Mouse (Mus musculus) heart, embryonic 16.5 days (tissue): ENCODE measurements at regions not wholly inside any gene's neighbourhood (a gene's known extent, or its start where the extent isn't known, plus 50 kb on each side); places are given as distances from the start of the nearest gene placed in this dataset.

Source experiments
- ATAC-seq: fragments of 200-750 bp; cut with Nextera tagmentation; replicated peaks from 2 replicates; pipeline ENCODE4 v1.8.0; 2017; ENCODE audit warnings: moderate number of reproducible peaks; ENCODE audit not compliant: insufficient read depth, low FRiP score; ENCODE audit errors: extremely low read depth
- H3K27ac ChIP-seq: fragments of 300-500 bp; sonication (generic); 2 replicates; pipeline ENCODE4 v1.5.1; 2014; ENCODE audit warnings: mild to moderate bottlenecking, low read length, control low read depth, moderate library complexity
- H3K27me3 ChIP-seq: fragments of 300-500 bp; sonication (generic); 2 replicates; pipeline ENCODE4 v1.6.1; 2014; ENCODE audit warnings: low read length, mixed read lengths; ENCODE audit not compliant: control insufficient read depth, insufficient read depth
- H3K36me3 ChIP-seq: fragments of 300-500 bp; sonication (generic); 2 replicates; pipeline ENCODE4 v1.6.1; 2014; ENCODE audit not compliant: control insufficient read depth, insufficient read depth
- H3K4me1 ChIP-seq: fragments of 300-500 bp; sonication (generic); 2 replicates; pipeline ENCODE4 v1.6.1; 2014; ENCODE audit warnings: low read length, mixed read lengths; ENCODE audit not compliant: control insufficient read depth, insufficient read depth
- H3K4me2 ChIP-seq: fragments of 300-500 bp; sonication (generic); 2 replicates; pipeline ENCODE4 v1.6.1; 2014; ENCODE audit warnings: low read depth, mild to moderate bottlenecking, control low read depth, low read length
- H3K4me3 ChIP-seq: fragments of 300-500 bp; sonication (generic); 2 replicates; pipeline ENCODE4 v1.5.1; 2014; ENCODE audit warnings: mild to moderate bottlenecking, control low read depth, low read length
- H3K9ac ChIP-seq: fragments of 300-500 bp; sonication (generic); 2 replicates; pipeline ENCODE4 v1.6.1; 2014; ENCODE audit warnings: low read length, control low read depth
- H3K9me3 ChIP-seq: fragments of 300-500 bp; sonication (generic); replicated peaks from 2 replicates; pipeline ENCODE4 v1.6.1; 2016; ENCODE audit warnings: low read length; ENCODE audit not compliant: control insufficient read depth
- WGBS: fragments of 180-500 bp; shearing (Covaris S2); extraction: QIAGEN DNeasy Blood & Tissue Kit; methylation state at CpG from one replicate; pipeline ENCODE4 v1.1.7; 2014; 5-methylcytosine and 5-hydroxymethylcytosine counted together

GRCm38 (mm10) chr2:178862620-178863019 is 432.3 kb downstream of the Cdh26 start:
- H3K9me3 ChIP-seq, result no peaks in the 10 kb centered on the region
- no peak overlapping the region for H3K9ac ChIP-seq
- H3K27ac ChIP-seq, result no peak overlapping the region
- no peak overlapping the region for H3K4me2 ChIP-seq
- no peaks in the 10 kb centered on the region for H3K4me1 ChIP-seq
- ATAC-seq, result no peak
- no peaks in the 10 kb centered on the region for H3K36me3 ChIP-seq
- H3K4me3 ChIP-seq, result no peak overlapping the region
- H3K27me3 ChIP-seq, result no peaks in the 10 kb centered on the region

- H3K27ac ChIP-seq, result no peak overlapping the region
- H3K27me3 ChIP-seq, result no peaks in the 10 kb centered on the region
- WGBS, result 54% methylated on average over 3 of the region's 3 CpGs
- H3K9me3 ChIP-seq, result no peaks in the 10 kb centered on the region
- H3K9ac ChIP-seq, result no peak overlapping the region
- no peak overlapping the region for H3K4me2 ChIP-seq
- no peak overlapping the region for H3K4me3 ChIP-seq
- H3K36me3 ChIP-seq, result no peaks in the 10 kb centered on the region
- H3K4me1 ChIP-seq, result no peaks in the 10 kb centered on the region
- no peak for ATAC-seq
Observed at GRCm38 (mm10) chr2:178867086-178867485, 436.8 kb downstream of the Cdh26 start.

- no peak for ATAC-seq
- no peaks in the 10 kb centered on the region for H3K36me3 ChIP-seq
- H3K4me3 ChIP-seq, result no peak overlapping the region
- no peak overlapping the region for H3K9ac ChIP-seq
- no peak overlapping the region for H3K4me2 ChIP-seq
- no peaks in the 10 kb centered on the region for H3K27me3 ChIP-seq
- no peak overlapping the region for H3K27ac ChIP-seq
- WGBS, result 80% methylated on average over 3 of the region's 3 CpGs
- H3K4me1 ChIP-seq, result no peaks in the 10 kb centered on the region
- no peaks in the 10 kb centered on the region for H3K9me3 ChIP-seq
Observed at GRCm38 (mm10) chr2:178869160-178869559, 438.8 kb downstream of the Cdh26 start.

- WGBS, result 89% methylated on average over 12 of the region's 12 CpGs
Observed at GRCm38 (mm10) chr2:178878436-178878835, 448.1 kb downstream of the Cdh26 start.

GRCm38 (mm10) chr2:178885686-178886085 is 455.4 kb downstream of the Cdh26 start:
- H3K4me3 ChIP-seq, result no peak overlapping the region
- peaks cover 4% of the 10 kb centered on the region; the same call in 1 of the 2 replicates for H3K4me1 ChIP-seq
- no peaks in the 10 kb centered on the region for H3K9me3 ChIP-seq
- no peak overlapping the region for H3K9ac ChIP-seq
- WGBS, result 40% methylated on average over 5 of the region's 5 CpGs
- no peaks in the 10 kb centered on the region for H3K27me3 ChIP-seq
- H3K4me2 ChIP-seq, result no peak overlapping the region
- no peak for ATAC-seq
- H3K36me3 ChIP-seq, result no peaks in the 10 kb centered on the region
- H3K27ac ChIP-seq, result no peak overlapping the region

More at GRCm38 (mm10) chr2:178878436-178878835, 448.1 kb downstream of the Cdh26 start:
- no peaks in the 10 kb centered on the region for H3K4me1 ChIP-seq
- H3K9me3 ChIP-seq, result no peaks in the 10 kb centered on the region; the same call in 1 of the 2 replicates
- H3K9ac ChIP-seq, result no peak overlapping the region
- H3K27me3 ChIP-seq, result no peaks in the 10 kb centered on the region
- ATAC-seq, result no peak
- H3K4me2 ChIP-seq, result no peak overlapping the region
- H3K4me3 ChIP-seq, result no peak overlapping the region
- no peak overlapping the region for H3K27ac ChIP-seq
- no peaks in the 10 kb centered on the region for H3K36me3 ChIP-seq

- H3K4me2 ChIP-seq, result no peak overlapping the region
- no peak overlapping the region for H3K27ac ChIP-seq
- no peaks in the 10 kb centered on the region for H3K9me3 ChIP-seq
- WGBS, result 48% methylated on average over 6 of the region's 6 CpGs
- no peaks in the 10 kb centered on the region for H3K27me3 ChIP-seq
- peaks cover 4% of the 10 kb centered on the region; the same call in 1 of the 2 replicates for H3K4me1 ChIP-seq
- peak; percentile 45; the same call in 1 of the 2 replicates for ATAC-seq
- no peak overlapping the region for H3K4me3 ChIP-seq
- no peak overlapping the region for H3K9ac ChIP-seq
- H3K36me3 ChIP-seq, result no peaks in the 10 kb centered on the region
Observed at GRCm38 (mm10) chr2:178888704-178889103, 458.4 kb downstream of the Cdh26 start.

GRCm38 (mm10) chr2:178902397-178902796 is 472.1 kb downstream of the Cdh26 start:
- H3K4me2 ChIP-seq, result no peak overlapping the region
- no peaks in the 10 kb centered on the region for H3K9me3 ChIP-seq
- H3K36me3 ChIP-seq, result no peaks in the 10 kb centered on the region
- no peak overlapping the region for H3K9ac ChIP-seq
- no peak overlapping the region for H3K4me3 ChIP-seq
- WGBS, result 64% methylated on average over 5 of the region's 5 CpGs
- ATAC-seq, result no peak
- no peaks in the 10 kb centered on the region for H3K27me3 ChIP-seq
- H3K4me1 ChIP-seq, result no peaks in the 10 kb centered on the region
- no peak overlapping the region for H3K27ac ChIP-seq

- H3K9ac ChIP-seq, result no peak overlapping the region
Observed at GRCm38 (mm10) chr2:178909325-178909724, 479.0 kb downstream of the Cdh26 start.

GRCm38 (mm10) chr2:178911646-178912045 is 481.3 kb downstream of the Cdh26 start:
- H3K27ac ChIP-seq, result no peak overlapping the region
- no peak overlapping the region for H3K9ac ChIP-seq
- H3K4me1 ChIP-seq, result no peaks in the 10 kb centered on the region
- 65% methylated on average over 3 of the region's 3 CpGs for WGBS
- H3K4me2 ChIP-seq, result no peak overlapping the region
- no peak overlapping the region for H3K4me3 ChIP-seq
- H3K9me3 ChIP-seq, result no peaks in the 10 kb centered on the region
- H3K36me3 ChIP-seq, result no peaks in the 10 kb centered on the region
- no peaks in the 10 kb centered on the region for H3K27me3 ChIP-seq
- no peak for ATAC-seq

More at GRCm38 (mm10) chr2:178909325-178909724, 479.0 kb downstream of the Cdh26 start:
- Histone ChIP-seq H3K9me3 (no peaks in the 10 kb centered on the region), H3K4me1 (no peaks in the 10 kb centered on the region), H3K27me3 (no peaks in the 10 kb centered on the region), H3K27ac (no peak overlapping the region), H3K36me3 (no peaks in the 10 kb centered on the region), H3K4me3 (no peak overlapping the region), H3K4me2 (no peak overlapping the region)
- 83% methylated on average over 7 of the region's 7 CpGs for WGBS
- ATAC-seq, result no peak
